Mouse (Mus musculus) bone marrow macrophage, adult 2 months (primary cell): ENCODE data around the gene P4ha3. TPM values are rescaled to one million over a fixed set of nuclear protein-coding genes. Genes with fewer than 3 reads are reported as not detected.

Source experiments
- H3K27ac ChIP-seq: 2 replicates; pipeline ENCODE4 v1.5.1; 2012; ENCODE audit warnings: low read depth, low read length; ENCODE audit not compliant: insufficient read depth
- H3K4me1 ChIP-seq: 2 replicates; pipeline ENCODE4 v1.6.1; 2012; ENCODE audit warnings: low read length; ENCODE audit not compliant: control insufficient read depth, insufficient read depth
- H3K4me3 ChIP-seq: 2 replicates; pipeline ENCODE4 v1.5.1; 2012; ENCODE audit warnings: mild to moderate bottlenecking, low read length, moderate library complexity; ENCODE audit not compliant: insufficient read depth
- CTCF ChIP-seq: IDR thresholded peaks from 2 replicates; pipeline ENCODE4 v1.5.1; 2012; ENCODE audit warnings: low read depth, mild to moderate bottlenecking, low read length, moderate library complexity
- POLR2A ChIP-seq: IDR thresholded peaks from 2 replicates; pipeline ENCODE4 v1.6.1; 2012; ENCODE audit warnings: mild to moderate bottlenecking, low read depth, low read length, borderline replicate concordance
- polyA plus RNA-seq: library from polyadenylated mRNA; stranded (reverse); fragments of >200 nt; gene quantifications from 2 replicates; pipeline ENCODE4 v1.2.4, GENCODE M21; 2012; ENCODE audit not compliant: missing spikeins, insufficient read depth, insufficient read length

P4ha3 gene
- polyA plus RNA-seq, 1 experiment: 0.29 TPM

DNA sequence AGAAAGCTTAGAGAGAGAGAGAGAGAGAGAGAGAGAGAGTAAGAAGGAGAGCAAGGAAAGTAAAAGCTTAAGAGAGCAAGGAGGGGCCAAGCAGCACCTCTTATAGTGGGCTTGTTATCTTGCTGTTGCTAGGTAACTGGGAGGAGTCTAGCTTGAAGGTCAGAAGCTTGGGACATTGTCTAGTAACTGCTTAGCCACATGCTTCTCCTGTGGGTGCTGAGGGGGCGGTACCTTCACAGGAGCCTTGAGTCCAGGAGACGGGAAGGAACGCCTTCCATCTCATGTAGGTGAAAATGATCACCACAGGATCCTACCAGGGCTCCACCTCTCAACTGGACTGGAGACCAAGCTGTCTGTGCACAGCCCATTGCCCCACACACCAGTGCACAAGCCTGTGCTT, 16.1 kb downstream of the P4ha3 start:
- TF ChIP-seq CTCF (no peak), POLR2A (no peak)
- H3K27ac ChIP-seq: no peak overlapping the region
- H3K4me1 ChIP-seq: no peaks in the 10 kb centered on the region
- no peak overlapping the region for H3K4me3 ChIP-seq

DNA sequence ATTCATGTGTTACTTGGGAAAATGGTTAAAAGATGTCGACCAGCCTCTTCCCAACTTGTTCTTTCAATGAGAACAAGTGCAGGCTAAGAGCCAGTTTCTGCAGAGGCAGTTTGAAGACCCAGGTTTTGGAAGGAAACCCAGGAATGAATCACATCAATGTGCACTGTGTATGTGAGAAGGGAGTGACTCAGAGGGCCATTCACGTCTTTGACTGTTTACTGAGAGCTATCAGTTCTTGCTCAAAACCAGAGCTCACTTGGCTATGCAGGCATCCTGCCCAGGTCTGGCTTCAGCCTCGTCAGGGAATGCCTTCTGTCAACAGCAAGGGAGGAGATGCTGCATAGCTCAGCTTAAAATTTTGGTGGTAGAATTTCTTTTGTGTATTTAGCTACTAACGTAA, 17.0 kb downstream of the P4ha3 start:
- Histone ChIP-seq H3K27ac (no peak overlapping the region), H3K4me3 (no peak overlapping the region), H3K4me1 (no peaks in the 10 kb centered on the region)
- TF ChIP-seq CTCF: no peak
- no peak for TF ChIP-seq POLR2A

DNA sequence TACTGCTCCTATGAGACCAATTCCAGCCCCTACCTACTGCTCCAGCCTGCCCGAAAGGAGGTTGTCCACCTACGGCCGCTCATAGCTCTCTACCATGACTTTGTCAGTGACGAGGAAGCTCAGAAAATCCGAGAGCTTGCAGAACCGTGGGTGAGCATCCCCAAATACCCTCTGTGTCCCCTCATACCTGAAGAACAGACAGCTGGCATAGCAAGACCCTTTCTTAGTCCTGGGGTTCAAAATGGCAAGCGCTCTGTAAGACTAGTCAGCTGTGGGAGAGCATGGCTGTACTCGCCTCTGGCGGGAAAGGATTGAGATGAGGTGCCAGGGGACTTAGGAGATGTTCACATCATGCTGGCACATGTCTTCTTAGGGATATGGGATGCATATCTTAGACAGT, 20.6 kb downstream of the P4ha3 start:
- Histone ChIP-seq H3K27ac (no peak overlapping the region), H3K4me3 (no peak overlapping the region), H3K4me1 (no peaks in the 10 kb centered on the region)
- TF ChIP-seq POLR2A (no peak), CTCF (no peak)

DNA sequence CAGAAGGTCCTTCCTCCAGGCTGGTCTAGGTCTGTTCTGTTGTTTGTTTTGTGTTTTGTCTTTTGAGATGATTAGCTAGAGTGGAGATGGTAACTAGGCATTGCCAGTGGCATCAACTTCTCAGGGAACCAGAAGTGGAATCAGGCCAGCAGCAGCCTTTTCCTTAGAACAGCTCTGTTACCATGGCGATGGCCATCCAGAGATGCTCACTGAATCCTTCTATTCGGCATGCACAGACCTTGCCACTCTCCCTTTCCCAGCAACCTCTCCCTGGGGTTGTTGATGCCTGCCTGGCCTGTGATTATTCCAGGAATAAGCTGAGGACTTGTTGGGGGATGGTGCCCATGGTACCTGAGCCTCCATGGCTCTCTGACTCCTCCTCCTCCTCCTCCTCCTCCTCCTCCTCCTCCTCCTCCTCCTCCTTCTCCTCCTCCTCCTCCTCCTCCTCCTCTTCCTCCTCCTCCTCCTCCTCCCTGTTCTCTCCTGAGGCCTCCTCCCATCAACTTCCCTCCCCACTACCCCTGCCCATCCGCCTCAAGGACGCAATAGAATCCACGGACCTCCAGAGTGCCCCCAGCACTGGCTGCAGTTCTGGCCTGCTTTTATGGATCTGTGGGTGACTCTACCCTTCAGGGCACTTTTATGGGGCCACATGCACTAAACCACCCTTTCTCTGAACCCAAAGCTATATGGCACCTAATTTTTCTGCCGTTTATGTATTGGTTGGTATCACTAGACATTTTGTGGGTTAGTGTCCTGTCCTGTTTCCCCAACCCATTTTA, 22.7 kb downstream of the P4ha3 start:
- Histone ChIP-seq H3K4me3 (no peak overlapping the region), H3K4me1 (no peaks in the 10 kb centered on the region), H3K27ac (no peak overlapping the region)
- no peak for TF ChIP-seq CTCF
- no peak for TF ChIP-seq POLR2A

DNA sequence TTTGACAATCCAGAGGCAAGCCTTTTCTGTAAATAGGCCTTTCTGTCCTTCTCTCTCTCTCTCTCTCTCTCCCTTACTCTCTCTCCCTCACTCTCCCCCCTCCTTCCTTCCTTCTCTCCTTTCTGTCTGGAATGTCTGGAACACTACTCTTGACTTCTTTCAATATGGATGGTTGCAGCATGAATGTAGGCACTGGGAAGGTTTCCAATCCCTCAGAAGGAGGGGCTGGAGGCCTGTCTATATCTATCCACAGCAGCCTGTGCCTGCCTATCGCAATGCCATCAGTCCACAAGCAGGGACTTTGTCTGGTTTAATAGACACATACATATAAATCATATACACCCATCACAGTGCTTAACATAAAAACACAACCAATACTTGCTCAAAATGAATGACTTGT, 23.9 kb downstream of the P4ha3 start:
- Histone ChIP-seq H3K27ac (no peak overlapping the region), H3K4me3 (no peak overlapping the region), H3K4me1 (no peaks in the 10 kb centered on the region)
- TF ChIP-seq CTCF: no peak
- no peak for TF ChIP-seq POLR2A

DNA sequence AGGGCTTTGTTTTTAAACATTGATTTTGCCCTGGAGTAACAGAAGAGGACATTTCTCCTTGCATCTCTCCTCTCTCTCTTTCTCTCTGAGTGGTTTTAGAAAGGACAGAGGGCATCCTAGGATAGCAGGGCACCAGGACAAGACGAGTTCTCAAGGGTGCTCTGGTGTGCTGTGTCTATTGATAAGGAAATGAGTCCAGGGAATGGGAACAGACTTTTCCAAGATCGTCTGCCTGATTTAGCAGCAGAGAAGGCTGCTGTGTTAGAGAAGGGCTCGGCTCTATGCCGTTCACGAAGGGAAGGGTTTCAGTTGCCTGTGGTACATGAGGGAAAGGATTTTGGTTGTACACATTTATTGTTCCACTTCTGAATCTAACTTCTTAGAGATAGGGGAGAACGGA, 24.4 kb downstream of the P4ha3 start:
- Histone ChIP-seq H3K4me3 (no peak overlapping the region), H3K27ac (no peak overlapping the region), H3K4me1 (no peaks in the 10 kb centered on the region)
- no peak for TF ChIP-seq CTCF
- no peak for TF ChIP-seq POLR2A

DNA sequence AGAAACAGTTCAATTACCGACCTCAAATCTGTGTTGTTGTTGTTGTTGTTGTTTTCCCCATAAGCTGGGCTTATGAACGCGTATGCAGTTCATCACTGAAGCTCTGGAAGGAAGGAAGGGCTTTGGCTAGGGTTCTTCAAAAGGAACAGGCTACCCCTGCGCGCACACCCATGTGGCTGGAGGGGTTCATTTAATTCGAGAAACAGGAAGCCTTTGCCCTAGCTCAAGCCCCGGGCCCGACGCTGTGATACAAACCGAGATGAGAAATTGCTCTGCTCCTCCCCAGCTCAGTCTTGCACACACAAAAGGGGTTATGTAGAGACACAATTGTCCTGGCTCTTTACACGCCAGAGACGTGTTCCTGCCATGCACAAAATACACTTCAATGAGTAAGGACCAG, 25.0 kb downstream of the P4ha3 start:
- H3K27ac ChIP-seq: no peak overlapping the region
- no peak overlapping the region for H3K4me3 ChIP-seq
- no peaks in the 10 kb centered on the region for H3K4me1 ChIP-seq
- TF ChIP-seq CTCF (no peak), POLR2A (no peak)

DNA sequence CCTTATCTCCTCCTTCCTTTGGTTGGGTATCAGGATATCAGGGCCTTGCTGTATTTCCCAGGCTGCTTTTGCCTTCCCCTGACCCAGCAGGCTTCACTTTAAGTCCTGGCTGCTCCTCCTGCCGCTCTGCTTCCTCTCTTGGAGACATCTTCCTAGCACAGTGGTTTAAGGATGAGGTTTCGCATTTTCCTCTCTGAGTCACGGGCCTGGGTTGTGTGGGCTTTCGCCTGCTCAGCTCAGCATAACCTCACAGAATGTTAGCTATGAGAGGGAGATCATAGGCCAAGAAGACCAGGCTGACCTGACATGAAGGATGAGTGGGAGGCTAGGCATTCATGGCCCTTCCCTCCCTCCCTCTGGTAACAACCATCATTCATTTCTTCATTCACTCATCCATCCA, 27.4 kb downstream of the P4ha3 start:
- no peak for TF ChIP-seq CTCF
- no peak for TF ChIP-seq POLR2A
- H3K4me1 ChIP-seq: no peaks in the 10 kb centered on the region
- H3K4me3 ChIP-seq: no peak overlapping the region
- H3K27ac ChIP-seq: no peak overlapping the region

DNA sequence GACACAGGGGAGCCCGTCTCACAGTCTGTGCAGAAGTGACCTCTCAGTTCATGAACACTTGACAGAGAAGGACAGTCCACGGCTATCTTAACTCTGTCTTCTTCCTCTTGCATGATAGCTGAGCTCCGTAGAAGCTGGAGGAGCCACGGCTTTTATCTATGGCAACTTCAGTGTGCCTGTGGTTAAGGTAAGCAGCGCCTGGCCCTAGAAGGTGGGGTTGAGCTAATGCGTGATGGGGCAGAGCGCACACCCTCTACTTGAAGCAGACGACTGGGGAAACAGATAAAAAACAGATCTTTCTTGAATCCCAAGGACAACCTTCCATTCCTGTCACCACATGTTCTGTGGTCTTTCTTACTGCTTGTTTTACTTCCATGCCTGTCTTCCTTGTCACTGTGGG, 31.6 kb downstream of the P4ha3 start:
- Histone ChIP-seq H3K27ac (no peak overlapping the region), H3K4me3 (no peak overlapping the region), H3K4me1 (no peaks in the 10 kb centered on the region)
- TF ChIP-seq POLR2A (no peak), CTCF (no peak)

DNA sequence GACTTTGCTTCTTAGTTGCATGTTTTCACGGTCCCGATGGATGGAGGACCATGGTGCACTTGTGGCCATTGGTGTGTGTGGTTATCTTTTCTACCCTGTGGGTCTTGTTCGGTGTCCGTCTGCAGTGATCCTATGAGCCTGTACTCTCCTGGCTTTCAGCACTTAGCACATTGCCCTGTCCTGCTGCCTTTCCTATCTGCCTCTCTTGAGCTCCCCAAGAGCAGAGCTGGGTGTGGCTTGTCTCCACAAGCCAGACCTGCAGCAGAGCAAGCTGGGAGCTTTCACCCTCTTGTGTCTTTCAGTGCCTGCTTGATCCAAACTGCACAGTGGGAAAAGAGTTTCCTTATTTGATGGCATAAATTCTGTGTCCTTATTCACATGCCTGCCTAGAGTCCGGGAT, 32.2 kb downstream of the P4ha3 start:
- Histone ChIP-seq H3K27ac (no peak overlapping the region), H3K4me3 (no peak overlapping the region), H3K4me1 (no peaks in the 10 kb centered on the region)
- TF ChIP-seq POLR2A (no peak), CTCF (no peak)

DNA sequence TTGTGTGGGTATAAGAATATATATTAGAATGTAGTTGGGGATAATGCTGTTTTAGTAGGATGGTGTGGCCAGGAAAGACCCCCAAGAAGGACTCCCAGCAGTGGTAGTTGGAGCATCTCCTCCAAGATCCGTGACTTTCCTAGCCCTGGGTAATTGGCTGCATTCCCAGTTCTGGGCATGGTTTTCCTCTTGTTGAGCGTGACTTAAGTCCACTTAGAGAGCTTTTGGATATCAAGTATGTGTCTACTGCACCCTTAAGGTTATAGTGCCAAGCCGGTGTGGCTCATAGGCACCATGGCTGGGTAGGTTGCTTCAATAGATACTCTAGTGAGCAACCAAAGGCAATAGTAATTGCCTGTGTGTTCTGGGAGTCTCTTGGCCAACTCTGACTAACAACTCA, 38.4 kb downstream of the P4ha3 start:
- Histone ChIP-seq H3K4me1 (no peaks in the 10 kb centered on the region), H3K4me3 (no peak overlapping the region), H3K27ac (no peak overlapping the region)
- TF ChIP-seq CTCF (no peak), POLR2A (no peak)

DNA sequence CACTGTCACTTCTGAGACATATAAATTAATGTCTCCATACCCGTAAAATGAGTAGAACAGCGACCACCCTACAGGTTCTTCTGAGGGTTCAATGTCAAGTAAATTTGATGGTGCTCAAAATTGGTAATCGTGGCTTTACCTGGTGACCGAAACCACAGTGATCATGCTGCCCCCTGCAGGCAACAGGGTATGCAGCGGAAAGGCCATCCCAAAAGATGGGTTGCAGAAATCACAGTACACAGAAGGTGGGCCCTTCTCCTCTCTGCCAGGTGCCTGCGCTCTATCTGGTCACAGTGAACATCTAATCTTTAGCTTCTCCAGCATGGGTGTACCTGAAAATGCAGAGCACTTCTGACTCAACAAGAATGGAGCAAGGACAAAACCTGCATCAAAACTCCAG, 40.2 kb downstream of the P4ha3 start:
- no peak overlapping the region for H3K27ac ChIP-seq
- no peak overlapping the region for H3K4me3 ChIP-seq
- TF ChIP-seq CTCF (0 out of 2 replicates have a peak, but pooled peaks have one; percentile 28), POLR2A (no peak)
- no peaks in the 10 kb centered on the region for H3K4me1 ChIP-seq
